In the genomic region with DNA sequence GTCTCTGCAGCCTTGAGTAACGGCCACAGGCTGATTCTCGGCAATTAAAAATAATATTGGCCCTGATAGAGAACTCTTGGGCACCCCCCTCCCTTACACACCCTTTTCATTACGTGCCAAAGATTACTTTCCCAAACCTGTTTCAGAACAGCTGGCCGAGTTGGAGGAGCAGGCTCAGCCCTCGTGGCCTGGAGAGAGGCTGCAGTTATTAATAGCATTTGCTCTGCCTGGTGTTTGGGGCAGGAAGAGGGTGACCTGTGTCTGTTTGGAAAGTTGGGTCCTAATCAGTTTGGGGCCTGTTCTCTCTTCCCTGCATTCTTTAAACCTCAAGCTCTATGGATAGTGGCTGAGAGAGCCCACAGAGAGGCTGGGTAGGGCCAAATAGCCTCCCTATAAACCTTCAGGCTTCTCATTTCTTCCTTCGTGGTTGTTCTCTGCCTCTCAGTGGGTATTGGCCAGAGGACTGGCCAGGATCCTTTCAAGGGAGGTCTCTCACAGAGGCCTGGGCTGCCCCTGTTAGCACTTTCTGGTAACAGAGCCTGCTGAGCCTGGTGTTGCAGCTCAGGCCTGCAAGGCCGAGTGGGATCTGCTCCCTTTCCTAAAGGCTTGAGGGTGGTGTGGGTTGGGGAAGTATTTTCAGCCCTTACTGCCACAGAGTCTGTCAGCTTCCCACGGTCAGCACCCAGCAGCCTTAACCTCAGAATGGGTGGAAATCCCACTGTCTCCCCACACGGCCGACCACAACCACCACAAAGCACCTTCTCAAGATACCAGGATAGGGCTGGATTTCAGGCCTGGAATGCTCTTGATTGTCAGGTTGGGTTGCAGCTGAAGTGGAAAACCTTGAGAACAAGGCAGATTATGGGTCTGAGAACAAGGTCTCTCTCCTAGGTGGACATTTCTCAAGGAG, we compare ENCODE assay signal across 8 mouse cellular contexts.
DNase-seq lines count a peak whose midpoint lies in the region; ATAC-seq and TF ChIP-seq lines count a peak whose summit lies in the region.

No protein-coding gene starts in this region.

- intact Hi-C loops in left cerebral cortex, adult 2 months (cut with DNase I): no loop called here
- intact Hi-C loops in gastrocnemius, adult 2 months (cut with DNase I): loop anchor here (5.0 kb wide), 1 partner anchor 61 kb away; no protein-coding TSS in a partner anchor

- H3K4me3 ChIP-seq in left cerebral cortex, adult 2 months: no peak overlapping the region
- 0 out of 2 replicates have a peak overlapping the region, but pooled peaks have one; percentile 5 for H3K4me3 ChIP-seq in gastrocnemius, adult 2 months
- H3K4me3 ChIP-seq in hindbrain, embryonic 14.5 days (replicated peaks; ENCODE audit: low read length): no peak overlapping the region
- H3K4me3 ChIP-seq in liver, embryonic 15.5 days (replicated peaks): no peak overlapping the region
- no peak overlapping the region for H3K4me3 ChIP-seq in stomach, embryonic 15.5 days (replicated peaks)

- no peak overlapping the region for H3K4me2 ChIP-seq in hindbrain, embryonic 14.5 days (replicated peaks)
- H3K4me2 ChIP-seq in liver, embryonic 15.5 days: no peak overlapping the region
- no peak overlapping the region for H3K4me2 ChIP-seq in stomach, embryonic 15.5 days

- no peak overlapping the region for H3K9ac ChIP-seq in hindbrain, embryonic 14.5 days
- H3K9ac ChIP-seq in liver, embryonic 15.5 days: no peak overlapping the region
- H3K9ac ChIP-seq in stomach, embryonic 15.5 days: no peak overlapping the region

- no peak for DNase-seq in left cerebral cortex, adult 2 months (ENCODE audit: extremely low spot score in 1 of 2, low spot score in 2 of 2)
- no peak for DNase-seq in left cerebral cortex, adult 11 months (ENCODE audit: low spot score)
- DNase-seq in gastrocnemius, adult 2 months: peak; percentile 87
- no peak for DNase-seq in hindbrain, embryonic 14.5 days (ENCODE audit: low spot score)
- no peak for DNase-seq in thymus, postnatal 0 days (ENCODE audit: low spot score)
- no peak for DNase-seq in right cerebral cortex, adult 2 months (ENCODE audit: low spot score in 2 of 2)

- no peak for ATAC-seq in hindbrain, embryonic 14.5 days (ENCODE audit: low FRiP score)
- ATAC-seq in liver, embryonic 15.5 days (ENCODE audit: insufficient read depth): no peak
- peak; percentile 65 for ATAC-seq in stomach, embryonic 15.5 days (ENCODE audit: insufficient read depth, low FRiP score, low read depth)

- H3K36me3 ChIP-seq in hindbrain, embryonic 14.5 days (replicated peaks; ENCODE audit: control insufficient read depth, insufficient read depth): no peaks in the 10 kb centered on the region
- no peaks in the 10 kb centered on the region for H3K36me3 ChIP-seq in liver, embryonic 15.5 days (replicated peaks)
- H3K36me3 ChIP-seq in stomach, embryonic 15.5 days: no peaks in the 10 kb centered on the region

- peak overlapping the region; percentile 85 for H3K27ac ChIP-seq in left cerebral cortex, adult 2 months
- H3K27ac ChIP-seq in gastrocnemius, adult 2 months: peak overlapping the region; percentile 99
- peak overlapping the region; percentile 57 for H3K27ac ChIP-seq in hindbrain, embryonic 14.5 days
- H3K27ac ChIP-seq in liver, embryonic 15.5 days (replicated peaks): peak overlapping the region; percentile 33; the same call in 1 of the 2 replicates
- peak overlapping the region; percentile 92 for H3K27ac ChIP-seq in stomach, embryonic 15.5 days

- no peaks in the 10 kb centered on the region for H3K9me3 ChIP-seq in hindbrain, embryonic 14.5 days (ENCODE audit: control insufficient read depth, low read length)
- no peaks in the 10 kb centered on the region for H3K9me3 ChIP-seq in liver, embryonic 15.5 days (replicated peaks)
- H3K9me3 ChIP-seq in stomach, embryonic 15.5 days: no peaks in the 10 kb centered on the region

- no peak for TF ChIP-seq CTCF in left cerebral cortex, adult 2 months (IDR thresholded peaks at IDR 0.05)
- no peak for TF ChIP-seq CTCF in gastrocnemius, adult 2 months (IDR thresholded peaks at IDR 0.05)

- WGBS in hindbrain, embryonic 14.5 days: 69% methylated on average over 10 of the region's 10 CpGs
- WGBS in liver, embryonic 15.5 days (ENCODE audit: insufficient replicate concordance): 46% methylated on average over 10 of the region's 10 CpGs
- WGBS in stomach, embryonic 15.5 days: 38% methylated on average over 10 of the region's 10 CpGs

- H3K27me3 ChIP-seq in hindbrain, embryonic 14.5 days (ENCODE audit: control insufficient read depth, insufficient read depth, low read length): no peaks in the 10 kb centered on the region
- H3K27me3 ChIP-seq in liver, embryonic 15.5 days: no peaks in the 10 kb centered on the region
- no peaks in the 10 kb centered on the region for H3K27me3 ChIP-seq in stomach, embryonic 15.5 days (replicated peaks)

- peaks cover 6% of the 10 kb centered on the region; the same call in 1 of the 2 replicates for H3K4me1 ChIP-seq in hindbrain, embryonic 14.5 days (replicated peaks; ENCODE audit: control insufficient read depth, insufficient read depth, low read length)
- peaks cover 27% of the 10 kb centered on the region for H3K4me1 ChIP-seq in liver, embryonic 15.5 days (replicated peaks)
- peaks cover 30% of the 10 kb centered on the region for H3K4me1 ChIP-seq in stomach, embryonic 15.5 days

Comparison
In these comparisons a context has a peak if more than half of its experiments do, and no peak if none do; other contexts are left out.
1. H3K27ac ChIP-seq: peak in every context shown above with its lines; median percentile 99 in gastrocnemius, adult 2 months; 92 in stomach, embryonic 15.5 days; 85 in left cerebral cortex, adult 2 months; 57 in hindbrain, embryonic 14.5 days; 33 in liver, embryonic 15.5 days.